11 mouse cellular contexts compared by ENCODE assay signal in genomic region chr4:119483051-119483450, GRCm38 (mm10). TPM values are rescaled to one million over a fixed set of nuclear protein-coding genes. Genes with fewer than 3 reads are reported as not detected.
DNase-seq lines count a peak whose midpoint lies in the region; ATAC-seq and TF ChIP-seq lines count a peak whose summit lies in the region.
"Had no signal": no experiment of that assay in that cellular context is flagged by ENCODE, and none has a peak within 500 bp of the region (broad histone marks: within the 10 kb centered on the region; RNA-seq: fewer than 3 reads in every experiment).

No protein-coding gene starts in this region.

- no peak overlapping the region for H3K27ac ChIP-seq in intestine, postnatal 0 days (ENCODE audit: low read depth, low read length)
- H3K27ac ChIP-seq in left cerebral cortex, adult 2 months: no peak overlapping the region
- H3K27ac ChIP-seq: midbrain, embryonic 13.5 days had no signal

- H3K9me3 ChIP-seq in intestine, postnatal 0 days (ENCODE audit: control insufficient read depth): no peaks in the 10 kb centered on the region
- H3K9me3 ChIP-seq: midbrain, embryonic 13.5 days had no signal

- H3K4me2 ChIP-seq in intestine, postnatal 0 days (replicated peaks; ENCODE audit: low read depth): no peak overlapping the region
- H3K4me2 ChIP-seq: midbrain, embryonic 13.5 days had no signal

- H3K36me3 ChIP-seq in intestine, postnatal 0 days (ENCODE audit: control insufficient read depth, insufficient read depth): no peaks in the 10 kb centered on the region
- H3K36me3 ChIP-seq: midbrain, embryonic 13.5 days had no signal

- TF ChIP-seq CTCF in intestine, postnatal 0 days (IDR thresholded peaks at IDR 0.05; ENCODE audit: low read depth): peak; percentile 47
- no peak; the same call in 1 of the 2 replicates for TF ChIP-seq CTCF in left cerebral cortex, adult 2 months (IDR thresholded peaks at IDR 0.05)

- H3K27me3 ChIP-seq in intestine, postnatal 0 days (replicated peaks; ENCODE audit: control insufficient read depth, insufficient read depth, low read length): no peaks in the 10 kb centered on the region
- H3K27me3 ChIP-seq: CH12.LX; midbrain, embryonic 13.5 days had no signal

- H3K9ac ChIP-seq in intestine, postnatal 0 days (ENCODE audit: low read depth, low read length): no peak overlapping the region
- H3K9ac ChIP-seq: midbrain, embryonic 13.5 days had no signal

- no peak overlapping the region for H3K4me3 ChIP-seq in intestine, postnatal 0 days (ENCODE audit: low read depth, low read length)
- no peak overlapping the region for H3K4me3 ChIP-seq in left cerebral cortex, adult 2 months
- H3K4me3 ChIP-seq: midbrain, embryonic 13.5 days had no signal

- H3K4me1 ChIP-seq in intestine, postnatal 0 days (replicated peaks; ENCODE audit: control insufficient read depth, insufficient read depth, low read length): no peaks in the 10 kb centered on the region
- H3K4me1 ChIP-seq: midbrain, embryonic 13.5 days had no signal

- no peak for ATAC-seq in intestine, postnatal 0 days
- ATAC-seq: midbrain, embryonic 13.5 days had no signal

- intact Hi-C loops in left cerebral cortex, adult 2 months (cut with DNase I): no loop called here

- 53% methylated on average over 9 of the region's 9 CpGs for WGBS in intestine, postnatal 0 days

- DNase-seq in kidney, postnatal 10 days: peak; percentile 14
- DNase-seq in kidney, postnatal 14 days: no peak
- peak; percentile 65 for DNase-seq in ZHBTc4 (ENCODE audit: low read depth, low spot score)
- DNase-seq in adrenal gland, postnatal 36 days: peak; percentile 72 to 75
- no peak for DNase-seq in urinary bladder, postnatal 14 days (ENCODE audit: low spot score)
- no peak for DNase-seq in frontal cortex, postnatal 36 days (ENCODE audit: low spot score in 2 of 2)
- no peak for DNase-seq in left cerebral cortex, adult 2 months (ENCODE audit: extremely low spot score in 1 of 2, low spot score in 2 of 2)
- DNase-seq: lung, adult 2 months had no signal

RNA-seq across cellular contexts. Expression of gene Rimkla, which starts 9.4 kb away (rescaled TPM):
- under 1 TPM; 0.17 to 0.40 TPM for total RNA-seq in adrenal gland, postnatal 36 days (2021)
- 0.35 TPM in 2 replicates for polyA plus RNA-seq in intestine, postnatal 0 days (2015; fragmentation: Nextera tagmentation; extraction: Ambion mirVana)
- total RNA-seq in left cerebral cortex, adult 2 months (2021): 1 to 10 TPM; 6.2 to 9.3 TPM

RNA-seq across cellular contexts. Expression of gene Foxj3, which starts 53.8 kb away (rescaled TPM):
- total RNA-seq in adrenal gland, postnatal 36 days (2021): 10 to 100 TPM; 41.6 to 41.9 TPM
- polyA plus RNA-seq in intestine, postnatal 0 days (2015; fragmentation: Nextera tagmentation; extraction: Ambion mirVana): 11.8 and 13.9 TPM in 2 replicates
- 10 to 100 TPM; 69.6 to 72.2 TPM for total RNA-seq in left cerebral cortex, adult 2 months (2021)

RNA-seq across cellular contexts. Expression of gene Frg2f1, which starts 56.3 kb away (rescaled TPM):
- 10 to 100 TPM in 1 of 2 experiments, 1 to 10 TPM in 1; 8.2 to 11.6 TPM for total RNA-seq in adrenal gland, postnatal 36 days (2021)
- polyA plus RNA-seq in intestine, postnatal 0 days (2015; fragmentation: Nextera tagmentation; extraction: Ambion mirVana): 4.8 and 5.9 TPM in 2 replicates
- total RNA-seq in left cerebral cortex, adult 2 months (2021): 10 to 100 TPM; 21.4 to 22.5 TPM

Comparison
In these comparisons a context has a peak if more than half of its experiments do, and no peak if none do; other contexts are left out.
1. DNase-seq: peak in kidney, postnatal 10 days (single experiment), ZHBTc4 (single experiment) and adrenal gland, postnatal 36 days (2 of 2); none in kidney, postnatal 14 days (single experiment), urinary bladder, postnatal 14 days (single experiment), frontal cortex, postnatal 36 days (0 of 2) and left cerebral cortex, adult 2 months (0 of 2).
2. RNA of gene Rimkla, which starts 9.4 kb away (total RNA-seq): 6.2 to 9.3 TPM in left cerebral cortex, adult 2 months; 0.17 to 0.40 TPM in adrenal gland, postnatal 36 days; every median in the first group is over 4 times any median in the second.